Mouse (Mus musculus): ENCODE measurements around the gene Gm11172. TPM values are rescaled to one million over a fixed set of nuclear protein-coding genes. Genes with fewer than 3 reads are reported as not detected.

Gm11172 gene
- total RNA-seq, 2 experiments from 2014 or later, result not detected

Other genes starting within 250 kb of the Gm11172 start
- 1 to 10 TPM; 1.1 to 2.2 TPM for gene Socs1, start 27.4 kb upstream of the Gm11172 start, total RNA-seq (2021)
- gene Tnp2, start 24.3 kb upstream of the Gm11172 start, total RNA-seq (2021), result not detected
- gene Prm3, start 22.0 kb upstream of the Gm11172 start, total RNA-seq (2021), result not detected
- not detected for gene Prm2, start 16.8 kb upstream of the Gm11172 start, total RNA-seq (2021)
- gene Prm1, start 7.1 kb upstream of the Gm11172 start, total RNA-seq (2021), result not detected
- 1 to 10 TPM; 1.6 TPM for gene Rmi2, start 22.1 kb downstream of the Gm11172 start, total RNA-seq (2021)
- 10 to 100 TPM; 14.1 to 17.6 TPM for gene Snn, start 248.0 kb downstream of the Gm11172 start, total RNA-seq (2021)

All from gastrocnemius, postnatal 10 days (tissue).